Mouse (Mus musculus) cerebellum, adult 2 months (tissue): ENCODE measurements around the gene Ppp1r13b.

ENCODE experiments used
- CTCF ChIP-seq: fragments of 200-500 bp; IDR thresholded peaks from 2 replicates; pipeline ENCODE4 v1.5.1; 2011; ENCODE audit warnings: low read depth, mild to moderate bottlenecking, control low read depth, low read length, moderate library complexity, borderline replicate concordance; ENCODE audit not compliant: insufficient read depth
- POLR2A ChIP-seq: fragments of 200-500 bp; IDR thresholded peaks from 2 replicates; pipeline ENCODE4 v1.6.1; 2011; ENCODE audit warnings: low read length, control low read depth, borderline replicate concordance; ENCODE audit not compliant: insufficient read depth

GRCm38 (mm10) chr12:111813111-111813765 is 94.7 kb downstream of the Ppp1r13b start:
- TF ChIP-seq CTCF, result no peak
- TF ChIP-seq POLR2A, result no peak
